Mouse (Mus musculus): ENCODE data around the gene Bmf.

Bmf gene

DNA sequence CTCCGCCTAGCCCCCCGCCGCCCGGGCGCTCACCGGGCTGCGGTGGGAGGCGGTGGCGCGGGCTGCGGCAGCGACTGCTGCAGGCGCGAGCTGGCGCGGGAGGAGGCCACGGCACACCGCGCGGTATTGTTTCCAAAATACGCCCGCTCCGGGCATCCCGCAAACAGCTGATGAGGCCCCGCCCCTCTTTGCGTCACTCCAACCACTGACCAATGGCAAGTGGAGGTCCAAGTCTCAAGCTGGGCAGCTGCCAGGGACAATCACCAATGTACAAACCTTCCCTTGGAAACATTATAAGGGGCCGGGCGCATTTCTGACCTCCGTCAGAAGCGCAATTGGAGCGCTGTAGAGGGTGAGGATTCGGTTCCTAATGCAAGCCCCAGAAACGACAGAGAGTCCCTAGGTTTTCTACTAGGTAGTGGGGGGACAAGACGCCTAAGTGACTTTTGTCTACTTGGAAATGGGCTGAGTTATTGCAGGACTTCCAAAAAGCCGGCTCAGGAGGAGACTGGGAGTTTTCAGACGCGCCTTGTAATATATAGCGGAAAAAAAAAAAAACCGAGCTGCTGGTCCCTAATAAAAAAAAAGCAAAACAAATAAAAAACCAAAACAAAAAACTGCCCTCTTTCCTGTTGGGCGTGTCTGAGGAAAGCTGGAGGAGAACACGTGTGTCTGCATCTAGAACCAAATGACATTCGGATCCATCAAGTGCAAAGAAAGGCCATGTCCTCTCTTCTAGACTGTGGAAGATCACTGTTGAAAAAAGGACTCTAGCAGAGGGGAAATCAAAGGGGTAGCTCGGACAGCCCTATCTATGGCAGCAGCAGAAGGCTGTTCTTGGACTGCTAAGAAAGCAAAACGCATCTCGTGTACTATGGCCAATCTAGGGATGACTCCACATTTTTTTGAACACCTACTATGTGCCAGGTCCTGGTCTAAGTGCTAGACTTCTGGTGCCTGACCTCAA lies at the start of gene Bmf:
TSS of gene Bmf (minus strand) at position 181 of the 967 bp plus-strand sequence.
- peak; percentile 100 for DNase-seq

DNA sequence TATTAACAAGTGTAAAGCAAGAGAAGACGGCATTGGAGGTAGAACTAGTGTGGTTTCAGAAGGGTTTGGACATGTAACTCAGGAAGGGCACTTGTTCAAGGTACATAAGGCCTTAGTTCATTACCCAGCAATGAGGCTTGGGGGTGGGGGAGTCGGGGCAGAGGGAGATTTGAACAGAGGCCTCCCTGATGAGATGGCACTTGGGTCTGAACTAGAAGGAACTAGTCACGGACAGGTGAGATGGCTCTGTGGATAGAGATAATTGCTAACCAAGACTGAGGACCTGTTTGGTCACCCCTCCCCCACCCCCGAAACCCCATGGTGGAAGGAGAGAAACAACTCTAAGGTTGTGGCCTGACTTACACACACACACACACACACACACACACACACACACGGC lies 49.6 kb upstream of the Bmf start:
- no peak for DNase-seq

DNA sequence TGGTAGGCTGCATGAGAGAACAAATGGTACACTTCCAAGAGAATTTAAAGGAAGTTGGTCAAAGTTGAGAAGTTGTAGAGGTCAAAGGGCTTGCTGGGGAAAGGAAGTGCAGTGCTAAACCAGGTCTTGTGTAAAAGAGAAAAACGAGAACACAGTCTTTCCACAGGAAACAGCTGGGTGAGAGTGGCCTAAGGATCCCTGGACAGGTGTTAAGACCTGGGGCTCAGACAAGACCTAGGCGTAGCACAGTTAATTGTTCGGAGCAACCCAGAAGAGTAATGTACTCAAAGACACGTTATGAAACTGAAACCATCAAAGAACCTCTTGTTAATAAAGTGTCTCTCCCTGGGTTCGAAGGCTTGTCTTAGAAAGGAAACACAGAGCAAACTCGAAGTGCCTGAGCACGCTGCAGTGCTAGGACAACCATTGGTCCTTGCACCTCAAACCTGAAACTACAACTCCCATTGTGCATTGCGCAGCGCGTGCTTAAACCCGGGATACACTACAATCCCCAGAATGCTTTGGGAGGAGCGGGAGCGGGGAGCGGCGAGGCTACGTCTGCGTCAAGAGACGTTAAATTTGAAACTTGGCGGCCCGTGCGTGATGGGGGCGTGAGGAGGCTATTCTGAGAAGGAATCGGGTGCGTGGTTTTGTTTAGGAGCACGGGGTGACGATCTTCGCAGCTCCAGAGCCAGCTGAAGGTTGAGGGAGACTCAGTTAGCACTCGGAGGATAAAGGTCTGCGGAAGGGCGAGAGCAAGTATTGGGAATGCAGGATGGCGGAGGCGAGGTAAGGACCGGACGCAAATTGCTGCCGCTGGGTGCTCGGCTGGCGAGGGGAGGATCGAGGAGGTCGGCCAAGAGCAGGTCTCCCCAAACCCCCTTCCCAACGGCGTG lies 48.4 kb upstream of the Bmf start, which contains the start of gene Bub1b:
TSS of gene Bub1b (plus strand) at position 539 of the 896 bp plus-strand sequence.
- DNase-seq: peak; percentile 94

DNA sequence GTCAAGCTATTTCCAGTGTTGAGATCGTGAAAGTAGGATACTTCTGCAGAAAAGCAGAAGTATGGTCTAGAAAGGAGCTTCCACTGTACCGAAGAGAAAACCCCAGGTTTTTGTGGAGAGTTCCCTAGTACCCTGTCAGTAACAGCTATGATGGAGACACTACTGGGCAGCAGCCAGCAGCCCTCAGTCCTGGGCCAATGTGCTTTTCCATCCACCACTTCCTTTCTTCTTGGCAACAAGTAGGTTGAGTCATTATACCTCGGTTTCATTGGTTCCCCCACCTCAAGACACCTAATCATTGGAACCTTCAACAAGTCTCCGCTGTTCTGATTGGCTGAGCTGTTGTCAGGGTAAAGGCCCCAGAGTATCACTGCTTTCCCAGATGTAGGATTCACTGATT lies 41.6 kb upstream of the Bmf start:
- no peak for DNase-seq

DNA sequence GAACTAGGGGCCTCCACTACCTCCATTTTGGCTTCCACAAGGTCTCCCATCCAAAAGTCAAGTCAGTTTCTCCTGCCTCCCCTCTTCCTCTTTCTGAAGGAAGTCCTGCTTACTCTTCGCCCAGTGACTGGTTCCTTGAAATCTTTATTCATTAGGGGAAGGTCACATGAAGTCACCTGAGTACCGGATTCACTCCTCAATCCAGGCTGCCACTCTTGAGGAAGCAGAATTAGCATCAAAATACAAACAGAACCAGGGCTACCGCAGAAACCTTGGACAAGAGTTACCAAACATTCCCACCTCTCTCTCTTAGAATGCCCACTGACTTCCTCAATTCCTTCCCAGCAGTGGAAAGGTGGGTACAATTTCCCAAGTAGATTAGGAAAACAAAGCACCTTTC lies 38.2 kb upstream of the Bmf start:
- no peak for DNase-seq

DNA sequence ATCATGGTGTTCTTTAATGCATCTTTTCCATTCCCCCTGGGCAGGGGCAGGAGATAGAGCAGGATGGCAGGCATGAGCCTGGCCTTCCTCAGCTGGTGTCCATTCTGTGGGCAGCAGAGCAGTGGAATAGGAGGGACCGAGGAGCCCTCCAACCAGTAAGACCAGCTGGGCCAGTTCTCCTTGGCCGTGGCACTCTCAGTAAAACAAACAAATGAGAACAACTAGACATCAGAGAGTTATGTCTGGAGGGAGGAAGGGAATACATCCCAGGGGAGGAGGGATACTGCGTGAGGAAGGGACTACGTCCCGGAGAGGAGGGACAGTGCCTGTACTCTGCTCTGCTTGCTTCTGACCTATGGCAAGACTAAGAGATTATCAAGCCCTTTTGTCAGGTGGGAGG lies 36.5 kb upstream of the Bmf start:
- peak in 1 of 2 experiments; percentile 42 for DNase-seq

DNA sequence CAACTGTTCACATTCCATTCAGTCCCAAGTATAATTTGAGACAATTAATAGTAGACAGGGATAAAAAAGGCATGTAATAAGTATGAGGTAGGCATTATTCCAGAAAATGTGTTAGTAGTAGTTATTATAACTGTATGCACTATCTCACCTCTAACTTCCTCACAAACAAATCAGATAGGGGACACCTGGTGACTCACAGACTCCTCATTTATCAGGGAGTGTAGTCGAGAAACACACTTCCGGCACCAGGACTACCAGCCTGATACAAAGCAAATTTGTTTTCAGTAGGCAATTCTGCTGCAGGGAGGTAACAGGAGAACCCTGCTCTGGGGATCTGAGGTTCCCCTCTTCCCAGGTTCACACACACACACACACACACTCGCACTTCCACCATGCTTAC lies 23.6 kb upstream of the Bmf start:
- DNase-seq: no peak

DNA sequence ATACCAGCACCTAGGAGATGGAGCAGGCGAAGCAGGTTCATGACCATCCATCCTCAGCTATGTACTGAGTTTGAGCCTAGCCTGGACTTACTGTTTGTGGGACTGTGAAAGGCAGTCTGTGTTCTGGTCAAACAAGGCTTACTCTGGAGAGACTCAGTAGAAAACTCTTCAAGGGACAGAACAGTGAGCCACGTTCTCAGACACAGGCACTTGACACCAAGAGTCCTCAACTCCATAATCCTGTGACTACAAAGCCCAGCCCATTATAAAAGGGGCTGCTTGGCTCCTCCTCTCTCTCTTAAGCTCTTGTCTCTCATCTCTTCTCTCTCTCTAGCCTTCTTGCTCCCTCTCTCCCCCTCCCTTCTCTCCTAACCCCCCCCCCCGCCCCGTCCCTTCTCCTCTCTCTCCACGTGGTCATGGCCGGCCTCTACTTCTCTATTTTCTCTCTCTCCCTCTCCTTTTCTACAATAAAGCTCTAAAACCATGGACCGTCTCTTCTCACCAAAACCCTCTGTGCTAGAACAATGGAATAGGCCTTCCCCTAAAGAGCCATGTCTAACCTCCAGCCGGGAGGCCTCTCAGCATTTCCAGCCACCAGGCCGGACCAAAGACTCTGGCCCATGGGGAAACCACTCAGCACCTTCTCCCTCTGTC lies 22.8 kb upstream of the Bmf start:
- DNase-seq: no peak

DNA sequence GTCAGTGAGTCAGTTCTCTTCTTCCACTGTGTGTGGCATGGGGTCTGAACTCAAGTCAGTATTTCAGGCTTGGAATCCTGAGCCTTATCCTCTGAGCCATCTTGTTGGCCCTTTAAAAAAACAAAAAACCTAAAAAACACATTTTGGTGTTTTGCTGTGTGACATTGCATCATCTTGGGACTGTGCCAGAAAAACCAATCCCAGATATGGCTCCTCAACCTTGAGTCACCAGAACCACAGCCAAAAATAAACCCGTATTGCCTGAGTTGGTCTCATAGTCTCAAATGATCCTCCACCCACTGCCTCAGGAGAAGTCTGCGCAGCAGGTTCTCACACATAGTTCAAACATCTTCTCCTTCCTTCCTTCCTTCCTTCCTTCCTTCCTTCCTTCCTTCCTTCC lies 21.5 kb upstream of the Bmf start:
- no peak for DNase-seq

DNA sequence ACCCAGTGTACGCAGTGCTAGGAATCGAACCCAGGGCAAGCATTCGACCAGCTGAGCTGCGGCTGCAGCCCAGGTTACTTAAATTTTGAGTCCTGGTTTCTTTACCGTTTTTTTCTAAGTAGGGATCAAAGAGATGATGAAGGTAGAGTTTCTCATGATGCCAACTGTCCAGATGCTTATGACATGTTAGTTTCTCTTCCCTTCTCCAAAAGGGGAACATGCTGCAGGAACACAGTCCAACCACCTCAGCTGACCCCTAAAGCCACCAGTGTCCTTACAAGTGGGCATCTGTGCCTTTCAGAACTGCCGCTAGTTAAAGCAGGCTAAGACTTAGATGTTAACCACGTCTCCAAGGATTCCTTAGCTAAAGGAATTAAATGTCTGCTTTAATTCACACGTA lies 17.7 kb upstream of the Bmf start:
- no peak for DNase-seq

DNA sequence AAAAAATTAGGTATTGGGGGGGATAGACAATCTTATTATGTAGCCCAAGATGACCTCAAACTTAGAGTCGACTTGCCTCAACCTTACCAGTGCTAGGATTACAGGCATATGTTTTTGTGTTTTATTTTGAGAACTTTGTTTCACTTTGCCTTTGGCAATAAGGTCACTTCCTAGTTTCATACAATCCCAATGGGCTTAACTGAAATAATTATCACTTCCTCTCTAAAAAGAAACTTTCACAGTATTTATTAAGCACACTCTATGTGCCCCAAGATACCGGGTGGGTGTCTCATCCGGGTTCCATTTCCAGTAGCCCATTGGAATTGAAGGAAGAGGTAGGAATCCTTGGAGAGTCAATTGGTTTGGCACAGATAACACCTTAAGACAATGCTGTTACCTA lies 12.9 kb upstream of the Bmf start:
- no peak for DNase-seq

DNA sequence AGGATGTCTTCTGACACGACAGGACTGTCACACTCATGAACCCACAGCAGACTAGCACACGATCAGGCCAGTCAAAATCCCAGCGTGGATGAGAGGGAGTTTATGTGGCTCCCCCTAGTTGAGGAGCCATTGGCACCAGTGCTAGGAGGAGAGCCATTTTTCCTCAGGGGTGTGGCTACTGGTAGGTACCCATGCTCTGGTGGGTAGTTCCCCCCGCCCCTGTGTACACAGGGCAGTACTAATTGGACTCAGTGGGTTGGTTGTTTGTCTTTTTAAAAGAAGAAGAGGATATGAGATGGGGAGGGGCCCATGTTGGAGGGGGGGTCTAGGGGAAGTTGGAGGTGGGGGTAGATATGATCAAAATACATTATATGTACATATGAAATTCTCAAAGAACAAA lies 12.5 kb upstream of the Bmf start:
- DNase-seq: no peak

DNA sequence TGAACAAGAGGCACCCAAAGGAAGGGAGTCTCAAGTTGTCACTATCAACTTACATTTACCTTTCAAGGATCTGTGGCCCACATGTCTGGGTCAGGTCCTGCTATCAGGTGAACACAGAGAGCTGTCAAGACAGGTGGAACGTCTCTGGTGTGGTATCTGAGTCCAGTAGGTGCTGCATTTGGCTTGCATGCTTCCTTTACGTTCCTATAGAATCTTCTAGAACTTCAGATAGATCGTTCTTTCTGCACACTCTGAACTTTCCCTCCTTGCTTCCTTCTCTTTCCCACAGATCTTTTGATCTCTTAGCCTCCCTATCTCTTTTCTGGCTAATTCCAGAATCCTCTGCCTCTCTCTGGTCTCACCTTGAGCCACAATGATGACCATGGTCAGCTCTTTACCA lies 8.9 kb upstream of the Bmf start:
- DNase-seq: no peak

DNA sequence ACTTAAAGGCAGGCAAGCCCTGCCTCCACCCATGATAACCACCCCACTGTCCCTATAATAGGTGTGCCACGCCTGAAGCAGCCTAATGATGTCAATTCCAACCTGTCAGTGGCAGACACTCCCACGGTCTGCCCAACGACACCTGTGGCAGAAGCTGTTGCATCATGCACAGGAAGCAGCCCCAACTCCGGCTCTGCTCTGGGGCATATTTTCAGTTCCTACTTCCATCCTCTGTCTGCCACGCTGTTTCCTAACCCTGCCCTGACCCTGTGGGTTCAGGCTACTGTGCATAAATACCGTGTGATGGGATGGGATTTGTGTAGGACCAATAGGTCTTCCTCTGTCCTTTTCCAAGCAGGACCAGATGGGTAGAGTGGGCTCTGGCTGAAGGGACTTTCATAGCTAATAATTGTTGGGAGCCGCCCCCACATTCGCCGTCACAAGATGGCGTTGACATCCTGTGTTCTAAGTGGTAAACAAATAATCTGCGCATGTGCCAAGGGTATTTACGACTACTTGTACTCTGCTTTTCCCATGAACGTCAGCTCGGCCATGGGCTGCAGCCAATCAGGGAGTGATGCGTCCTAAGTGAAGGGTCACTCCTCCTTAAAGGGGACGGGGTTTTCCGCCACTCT lies 5.0 kb upstream of the Bmf start:
- peak; percentile 49 to 67 for DNase-seq

DNA sequence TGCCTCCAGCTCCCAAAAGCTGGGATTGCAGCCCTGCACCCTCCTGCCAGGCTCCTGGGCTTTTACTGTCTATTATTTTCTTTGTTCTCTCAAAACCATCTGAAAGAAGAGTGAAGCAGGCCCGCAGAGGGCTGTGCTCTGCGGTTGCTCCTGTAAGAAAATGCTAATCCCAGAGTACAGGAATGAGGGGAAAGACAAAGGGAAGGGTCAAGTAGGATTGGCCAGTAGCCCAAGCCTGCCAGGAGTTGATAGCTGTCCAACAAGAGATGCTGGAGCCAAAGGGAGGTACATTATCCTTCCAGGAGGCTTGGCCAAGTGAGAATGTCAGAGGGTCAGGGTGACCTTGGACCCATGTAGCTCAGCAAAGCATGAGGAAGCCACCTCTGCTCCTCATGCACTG lies 2.1 kb upstream of the Bmf start:
- DNase-seq: peak; percentile 53 to 66

DNA sequence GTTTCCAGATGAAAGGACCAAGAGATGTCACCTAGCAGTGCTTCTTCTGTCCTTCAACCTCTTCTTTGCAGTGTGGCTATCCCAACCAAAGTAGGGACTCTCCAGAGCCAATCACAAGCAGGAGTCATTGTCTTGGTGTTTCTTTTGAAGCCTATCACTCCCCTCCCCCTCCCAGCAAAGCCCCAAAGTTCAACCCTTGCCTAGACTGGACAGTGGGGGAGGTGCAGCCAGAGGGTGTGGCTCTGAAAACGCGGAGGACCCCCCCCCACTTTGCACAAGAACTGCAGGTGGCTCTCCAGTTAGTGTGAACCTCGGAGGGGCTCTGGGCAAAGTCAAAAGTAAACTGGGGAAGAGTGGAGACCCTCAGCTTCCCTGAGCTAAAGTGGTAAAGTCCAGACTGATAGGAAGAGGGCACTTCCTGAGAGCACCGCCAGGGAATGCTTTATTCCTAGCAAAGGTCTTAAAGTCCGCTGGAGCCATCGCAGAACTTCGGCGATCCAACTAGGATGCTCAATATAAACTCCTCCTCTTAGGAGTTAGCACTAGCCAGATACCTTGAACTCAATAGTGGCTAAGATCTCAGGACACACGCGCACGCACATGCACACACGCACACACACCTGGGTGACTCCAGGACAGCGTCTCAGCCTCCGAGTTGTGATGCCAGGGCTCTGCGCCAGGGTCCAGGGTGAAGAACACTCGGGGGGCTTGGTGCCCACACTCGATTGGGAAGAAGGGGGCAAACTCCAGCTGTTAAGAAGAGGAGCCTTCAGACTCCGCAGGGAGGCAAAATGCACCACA lies 866 bp downstream of the Bmf start:
- DNase-seq: peak; percentile 33 to 59

DNA sequence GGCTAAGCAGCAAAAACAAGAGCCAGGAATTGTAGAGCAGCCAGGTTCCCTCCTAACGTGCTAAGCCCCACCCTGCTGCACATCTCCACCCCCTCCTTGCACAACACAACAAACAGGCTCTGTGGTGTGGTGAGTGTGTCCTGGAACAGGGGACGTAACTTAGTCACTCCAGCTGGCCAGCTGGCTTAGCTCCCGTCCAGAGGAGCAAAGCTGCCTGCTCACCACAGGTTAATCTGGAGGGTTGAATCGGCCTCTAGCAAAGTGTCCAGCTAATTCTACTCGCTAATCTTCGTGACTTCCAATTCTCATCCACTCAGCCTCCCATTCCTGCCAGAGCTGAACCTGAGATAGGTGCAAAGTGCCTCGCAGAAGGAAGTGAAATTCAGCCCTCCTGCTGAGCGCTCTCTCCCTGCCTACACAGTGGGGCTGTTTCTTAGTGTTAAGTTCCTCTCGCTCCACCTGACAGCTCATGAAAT lies 1.9 kb downstream of the Bmf start:
- peak; percentile 55 to 82 for DNase-seq

DNA sequence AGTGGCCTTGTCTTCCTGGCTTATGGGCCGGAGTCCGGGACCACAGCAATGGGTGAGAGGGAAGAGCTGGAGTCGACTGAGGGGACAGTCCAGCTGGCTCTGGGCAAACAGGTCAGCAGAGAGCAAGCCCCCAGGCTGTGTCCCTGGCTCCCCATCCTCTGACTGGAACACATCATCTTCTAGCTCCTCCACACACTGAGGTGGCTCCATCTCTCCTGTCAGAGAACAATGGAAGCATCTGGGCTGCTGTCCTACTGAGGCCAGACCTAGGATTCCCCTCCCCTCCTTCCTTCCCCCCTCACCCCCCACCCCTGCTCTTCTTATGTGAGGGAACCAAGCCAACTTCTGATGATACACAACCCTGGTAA lies 2.7 kb downstream of the Bmf start:
- peak in 1 of 2 experiments; percentile 29 for DNase-seq

DNA sequence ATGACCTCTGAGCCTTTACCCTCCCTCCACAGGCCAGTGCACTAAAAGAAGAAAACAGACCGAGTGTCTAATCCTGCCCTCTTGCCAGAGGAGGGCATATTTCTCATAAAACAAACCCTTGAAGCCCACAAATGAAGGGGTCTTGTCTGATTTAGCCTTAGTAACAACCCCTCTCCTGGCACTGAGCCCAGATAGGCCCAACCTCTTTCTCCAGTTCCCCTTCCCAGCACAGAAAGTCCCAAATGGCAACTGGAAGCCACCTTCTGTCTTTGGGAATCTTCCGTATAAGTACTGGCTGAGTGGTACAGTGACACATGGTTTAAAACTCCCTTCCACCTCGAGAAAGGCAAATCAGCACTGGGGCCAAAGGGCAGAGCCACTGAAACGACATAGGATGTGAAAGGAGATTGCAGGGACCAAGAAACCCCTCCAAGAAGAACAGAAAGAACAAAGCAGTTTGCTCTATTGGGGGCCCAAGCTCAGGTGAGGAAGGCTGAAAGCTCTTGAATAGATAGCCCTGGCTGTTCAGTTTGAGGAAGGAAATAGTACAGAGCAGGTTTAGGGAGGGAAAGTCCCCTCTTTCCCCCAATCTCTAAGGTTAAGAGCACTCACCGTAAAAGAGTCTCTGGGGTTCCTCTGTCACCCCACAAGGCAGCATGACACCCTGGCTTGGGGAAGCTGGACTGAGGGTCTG lies 3.2 kb downstream of the Bmf start:
- no peak for DNase-seq

DNA sequence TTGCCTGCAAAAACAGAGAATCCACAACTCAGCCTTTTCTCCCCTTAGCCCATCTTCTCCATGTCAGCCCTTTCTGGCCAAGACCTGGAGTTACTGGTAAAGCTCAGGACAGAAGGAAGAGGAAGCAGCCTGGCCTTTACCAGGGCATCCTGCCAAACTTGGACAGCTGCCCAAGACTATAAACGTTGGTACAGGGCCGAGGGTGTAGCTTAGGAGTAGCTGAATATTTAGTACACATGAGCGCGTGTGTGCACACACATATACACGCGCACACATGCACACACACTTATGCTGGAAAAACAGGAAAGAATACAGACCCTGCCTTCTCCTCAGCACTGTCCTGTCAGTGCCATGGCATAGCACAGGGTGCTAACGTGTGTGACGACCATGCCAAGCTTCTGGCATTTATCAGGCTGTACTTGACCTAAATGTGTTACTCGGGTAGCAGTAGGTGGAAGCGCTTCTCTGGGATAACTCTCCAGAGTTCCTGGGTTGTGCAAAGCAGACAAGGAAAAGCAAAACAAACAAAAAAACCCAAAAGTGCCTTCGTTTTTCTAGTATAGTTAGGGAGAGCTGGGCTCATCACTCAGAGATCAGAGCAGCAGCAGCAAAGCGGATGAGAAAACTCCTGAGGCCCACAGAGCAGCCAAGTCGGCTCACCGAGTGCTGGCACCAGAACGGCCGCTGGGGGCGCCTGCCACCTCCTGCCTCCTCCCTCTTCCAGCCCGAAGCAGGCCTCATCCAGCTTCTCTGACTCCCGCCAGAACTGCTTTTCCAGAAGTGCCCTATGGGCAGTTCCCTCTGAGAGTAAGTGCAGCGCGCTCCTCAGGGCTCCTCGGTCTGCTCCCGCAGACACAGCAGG lies 4.0 kb downstream of the Bmf start:
- peak; percentile 95 for DNase-seq
